11 mouse cellular contexts compared by ENCODE assay signal in genomic region chr2:32494522-32494921, GRCm38 (mm10). TPM values are rescaled to one million over a fixed set of nuclear protein-coding genes. Genes with fewer than 3 reads are reported as not detected.
A peak's percentile ranks its signal among the peaks of the same experiment; 100 is the strongest.
DNase-seq lines count a peak whose midpoint lies in the region; ATAC-seq and TF ChIP-seq lines count a peak whose summit lies in the region.
"Had no signal": no experiment of that assay in that cellular context is flagged by ENCODE, and none has a peak within 500 bp of the region (broad histone marks: within the 10 kb centered on the region; RNA-seq: fewer than 3 reads in every experiment).

No protein-coding gene starts in this region.

- no peak for ATAC-seq in hindbrain, embryonic 11.5 days (ENCODE audit: low FRiP score)
- peak; percentile 39; the same call in 1 of the 2 replicates for ATAC-seq in granulocyte monocyte progenitor cell, adult 5-6 weeks (replicated peaks; ENCODE audit: poor library complexity, severe bottlenecking)
- no peak for ATAC-seq in hindbrain, embryonic 14.5 days (ENCODE audit: low FRiP score)
- ATAC-seq: intestine, embryonic 15.5 days had no signal

- DNase-seq in hindbrain, embryonic 10.5 days (ENCODE audit: low spot score): no peak
- no peak for DNase-seq in hindbrain, embryonic 11.5 days (ENCODE audit: low spot score)
- no peak for DNase-seq in thymus, adult 2 months
- DNase-seq in thymus, postnatal 0 days (ENCODE audit: low spot score): no peak
- DNase-seq in cerebellum, postnatal 36 days: no peak
- DNase-seq in hindbrain, embryonic 14.5 days (ENCODE audit: low spot score): no peak
- DNase-seq: right cerebral cortex, adult 18-20 months had no signal

- peak overlapping the region; percentile 18; the same call in 1 of the 2 replicates for H3K27ac ChIP-seq in hindbrain, embryonic 10.5 days
- H3K27ac ChIP-seq in hindbrain, embryonic 11.5 days (ENCODE audit: low read depth, low read length): no peak overlapping the region
- peak overlapping the region; percentile 97 for H3K27ac ChIP-seq in thymus, adult 2 months (ENCODE audit: control insufficient read depth, insufficient read depth, low read length)
- H3K27ac ChIP-seq in hindbrain, embryonic 14.5 days: no peak overlapping the region
- H3K27ac ChIP-seq: intestine, embryonic 15.5 days; midbrain, embryonic 12.5 days; neural tube, embryonic 12.5 days had no signal

- TF ChIP-seq CTCF in thymus, adult 2 months (IDR thresholded peaks at IDR 0.05; ENCODE audit: borderline replicate concordance, control insufficient read depth, extremely low read depth, insufficient read depth, low read length, poor library complexity): no peak

- H3K4me1 ChIP-seq in hindbrain, embryonic 10.5 days (replicated peaks): peaks cover 10% of the 10 kb centered on the region
- H3K4me1 ChIP-seq in hindbrain, embryonic 11.5 days (replicated peaks; ENCODE audit: control insufficient read depth, insufficient read depth, low read length): no peaks in the 10 kb centered on the region
- H3K4me1 ChIP-seq in thymus, adult 2 months (replicated peaks; ENCODE audit: control insufficient read depth, insufficient read depth, low read length): peaks cover 52% of the 10 kb centered on the region
- H3K4me1 ChIP-seq in hindbrain, embryonic 14.5 days (replicated peaks; ENCODE audit: control insufficient read depth, insufficient read depth, low read length): no peaks in the 10 kb centered on the region
- H3K4me1 ChIP-seq: intestine, embryonic 15.5 days; midbrain, embryonic 12.5 days; neural tube, embryonic 12.5 days had no signal

- H3K4me2 ChIP-seq in hindbrain, embryonic 11.5 days (replicated peaks; ENCODE audit: low read depth, low read length): no peak overlapping the region
- no peak overlapping the region for H3K4me2 ChIP-seq in hindbrain, embryonic 14.5 days (replicated peaks)
- H3K4me2 ChIP-seq: intestine, embryonic 15.5 days; midbrain, embryonic 12.5 days; neural tube, embryonic 12.5 days had no signal

- H3K9me3 ChIP-seq in hindbrain, embryonic 10.5 days: peaks cover 5% of the 10 kb centered on the region
- no peaks in the 10 kb centered on the region for H3K9me3 ChIP-seq in hindbrain, embryonic 11.5 days (ENCODE audit: control insufficient read depth, low read length)
- no peaks in the 10 kb centered on the region for H3K9me3 ChIP-seq in hindbrain, embryonic 14.5 days (ENCODE audit: control insufficient read depth, low read length)
- H3K9me3 ChIP-seq: intestine, embryonic 15.5 days; midbrain, embryonic 12.5 days had no signal

- no peaks in the 10 kb centered on the region for H3K36me3 ChIP-seq in hindbrain, embryonic 10.5 days
- H3K36me3 ChIP-seq in hindbrain, embryonic 11.5 days (ENCODE audit: control insufficient read depth, insufficient read depth, low read length): no peaks in the 10 kb centered on the region
- no peaks in the 10 kb centered on the region for H3K36me3 ChIP-seq in thymus, adult 2 months (ENCODE audit: control insufficient read depth, insufficient read depth, low read length)
- H3K36me3 ChIP-seq in hindbrain, embryonic 14.5 days (replicated peaks; ENCODE audit: control insufficient read depth, insufficient read depth): no peaks in the 10 kb centered on the region
- H3K36me3 ChIP-seq: intestine, embryonic 15.5 days; midbrain, embryonic 12.5 days; neural tube, embryonic 12.5 days had no signal

- no peak for TF ChIP-seq POLR2A in thymus, adult 2 months (IDR thresholded peaks at IDR 0.05; ENCODE audit: control insufficient read depth, extremely low read depth, insufficient read depth, low read length, poor library complexity)

- no peak overlapping the region for H3K9ac ChIP-seq in hindbrain, embryonic 11.5 days (ENCODE audit: low read depth, low read length)
- no peak overlapping the region for H3K9ac ChIP-seq in hindbrain, embryonic 14.5 days
- H3K9ac ChIP-seq: intestine, embryonic 15.5 days; midbrain, embryonic 12.5 days; neural tube, embryonic 12.5 days had no signal

- H3K4me3 ChIP-seq in hindbrain, embryonic 10.5 days: no peak overlapping the region
- H3K4me3 ChIP-seq in hindbrain, embryonic 11.5 days (ENCODE audit: low read depth, low read length): no peak overlapping the region
- H3K4me3 ChIP-seq in thymus, adult 2 months (ENCODE audit: control insufficient read depth, insufficient read depth, low read length): no peak overlapping the region
- no peak overlapping the region for H3K4me3 ChIP-seq in hindbrain, embryonic 14.5 days (replicated peaks; ENCODE audit: low read length)
- H3K4me3 ChIP-seq: intestine, embryonic 15.5 days; midbrain, embryonic 12.5 days; neural tube, embryonic 12.5 days had no signal

- H3K27me3 ChIP-seq in hindbrain, embryonic 10.5 days (ENCODE audit: insufficient read depth, poor library complexity, severe bottlenecking): no peaks in the 10 kb centered on the region
- H3K27me3 ChIP-seq in hindbrain, embryonic 11.5 days (ENCODE audit: control insufficient read depth, insufficient read depth, low read length): no peaks in the 10 kb centered on the region
- H3K27me3 ChIP-seq in thymus, adult 2 months (ENCODE audit: control insufficient read depth, insufficient read depth, low read length): no peaks in the 10 kb centered on the region
- H3K27me3 ChIP-seq in hindbrain, embryonic 14.5 days (ENCODE audit: control insufficient read depth, insufficient read depth, low read length): no peaks in the 10 kb centered on the region
- H3K27me3 ChIP-seq: intestine, embryonic 15.5 days; midbrain, embryonic 12.5 days; neural tube, embryonic 12.5 days had no signal

- 81% methylated on average over 2 of the region's 2 CpGs for WGBS in hindbrain, embryonic 10.5 days
- 66% methylated on average over 2 of the region's 2 CpGs for WGBS in hindbrain, embryonic 11.5 days
- 17% methylated on average over 2 of the region's 2 CpGs for WGBS in thymus, adult 2 months
- WGBS in hindbrain, embryonic 14.5 days: 85% methylated on average over 2 of the region's 2 CpGs

RNA-seq across cellular contexts. Expression of gene Fam102a, which starts 40.6 kb away (rescaled TPM):
- 10.9 and 11.0 TPM in 2 replicates for polyA plus RNA-seq in hindbrain, embryonic 10.5 days (2016; fragmentation: Nextera tagmentation; extraction: Ambion mirVana)
- 9.0 and 9.2 TPM in 2 replicates for polyA plus RNA-seq in hindbrain, embryonic 11.5 days (2014; fragmentation: Nextera tagmentation; extraction: Ambion mirVana)
- polyA plus RNA-seq in thymus, adult 2 months (2012; rRNA removed): 57.4 and 66.7 TPM in 2 replicates
- polyA plus RNA-seq in thymus, postnatal 0 days (2015; fragmentation: Nextera tagmentation; extraction: Ambion mirVana): 8.4 and 8.9 TPM in 2 replicates
- 2.4 and 3.8 TPM in 2 replicates for total RNA-seq in granulocyte monocyte progenitor cell, adult 5-6 weeks (2014; fragmentation: Nextera tagmentation)
- 1.3 and 1.5 TPM in 2 replicates for total RNA-seq in granulocyte monocyte progenitor cell, adult 5-6 weeks (2017)
- polyA plus RNA-seq in hindbrain, embryonic 14.5 days (2014; fragmentation: Nextera tagmentation; extraction: Ambion mirVana): 7.8 and 8.3 TPM in 2 replicates

RNA-seq across cellular contexts. Expression of gene Slc25a25, which starts 43.3 kb away (rescaled TPM):
- polyA plus RNA-seq in hindbrain, embryonic 10.5 days (2016; fragmentation: Nextera tagmentation; extraction: Ambion mirVana): 28.8 and 34.4 TPM in 2 replicates
- polyA plus RNA-seq in hindbrain, embryonic 11.5 days (2014; fragmentation: Nextera tagmentation; extraction: Ambion mirVana): 19.5 and 28.4 TPM in 2 replicates
- polyA plus RNA-seq in thymus, adult 2 months (2012; rRNA removed): 25.3 and 29.3 TPM in 2 replicates
- 16.3 and 18.9 TPM in 2 replicates for polyA plus RNA-seq in thymus, postnatal 0 days (2015; fragmentation: Nextera tagmentation; extraction: Ambion mirVana)
- total RNA-seq in granulocyte monocyte progenitor cell, adult 5-6 weeks (2014; fragmentation: Nextera tagmentation): 7.1 and 19.9 TPM in 2 replicates
- 8.1 and 14.6 TPM in 2 replicates for total RNA-seq in granulocyte monocyte progenitor cell, adult 5-6 weeks (2017)
- 39.2 and 42.9 TPM in 2 replicates for polyA plus RNA-seq in hindbrain, embryonic 14.5 days (2014; fragmentation: Nextera tagmentation; extraction: Ambion mirVana)

RNA-seq across cellular contexts. Expression of gene Naif1, which starts 44.3 kb away (rescaled TPM):
- polyA plus RNA-seq in hindbrain, embryonic 10.5 days (2016; fragmentation: Nextera tagmentation; extraction: Ambion mirVana): 6.0 and 6.4 TPM in 2 replicates
- polyA plus RNA-seq in hindbrain, embryonic 11.5 days (2014; fragmentation: Nextera tagmentation; extraction: Ambion mirVana): 5.2 and 6.0 TPM in 2 replicates
- polyA plus RNA-seq in thymus, adult 2 months (2012; rRNA removed): 8.8 and 9.2 TPM in 2 replicates
- polyA plus RNA-seq in thymus, postnatal 0 days (2015; fragmentation: Nextera tagmentation; extraction: Ambion mirVana): 5.4 and 6.2 TPM in 2 replicates
- total RNA-seq in granulocyte monocyte progenitor cell, adult 5-6 weeks (2014; fragmentation: Nextera tagmentation): 3.7 and 4.6 TPM in 2 replicates
- total RNA-seq in granulocyte monocyte progenitor cell, adult 5-6 weeks (2017): 3.0 and 4.8 TPM in 2 replicates
- polyA plus RNA-seq in hindbrain, embryonic 14.5 days (2014; fragmentation: Nextera tagmentation; extraction: Ambion mirVana): 5.3 TPM in 2 replicates

Comparison
In these comparisons a context has a peak if more than half of its experiments do, and no peak if none do; other contexts are left out.
1. H3K27ac ChIP-seq: peak in hindbrain, embryonic 10.5 days (single experiment) and thymus, adult 2 months (single experiment); none in hindbrain, embryonic 11.5 days (single experiment) and hindbrain, embryonic 14.5 days (single experiment).